Mouse (Mus musculus) stomach, embryonic 15.5 days (tissue): Measurements from ENCODE around the gene Ppfia1. TPM values are rescaled to one million over a fixed set of nuclear protein-coding genes. Genes with fewer than 3 reads are reported as not detected.

Experiments used
- ATAC-seq: fragments of 200-750 bp; cut with Nextera tagmentation; 2 replicates; pipeline ENCODE4 v1.8.0; 2017; ENCODE audit warnings: low read depth, moderate number of reproducible peaks, moderate TSS enrichment; ENCODE audit not compliant: insufficient read depth, low FRiP score
- H3K27ac ChIP-seq: fragments of 300-500 bp; sonication (generic); 2 replicates; pipeline ENCODE4 v1.5.1; 2015; ENCODE audit warnings: mild to moderate bottlenecking, inconsistent platforms
- H3K27me3 ChIP-seq: fragments of 300-500 bp; sonication (generic); replicated peaks from 2 replicates; pipeline ENCODE4 v1.6.1; 2015; ENCODE audit warnings: inconsistent platforms
- H3K36me3 ChIP-seq: fragments of 300-500 bp; sonication (generic); 2 replicates; pipeline ENCODE4 v1.6.1; 2015; ENCODE audit warnings: inconsistent platforms
- H3K4me1 ChIP-seq: fragments of 300-500 bp; sonication (generic); 2 replicates; pipeline ENCODE4 v1.6.1; 2015; ENCODE audit warnings: inconsistent platforms
- H3K4me2 ChIP-seq: fragments of 300-500 bp; sonication (generic); 2 replicates; pipeline ENCODE4 v1.6.1; 2015; ENCODE audit warnings: mild to moderate bottlenecking, inconsistent platforms
- H3K4me3 ChIP-seq: fragments of 300-500 bp; sonication (generic); replicated peaks from 2 replicates; pipeline ENCODE4 v1.5.1; 2015; ENCODE audit warnings: inconsistent platforms
- H3K9ac ChIP-seq: fragments of 300-500 bp; sonication (generic); 2 replicates; pipeline ENCODE4 v1.6.1; 2015; ENCODE audit warnings: inconsistent platforms
- H3K9me3 ChIP-seq: fragments of 300-500 bp; sonication (generic); 2 replicates; pipeline ENCODE4 v1.6.1; 2016; ENCODE audit warnings: inconsistent platforms
- WGBS: fragments of 180-500 bp; shearing (Covaris S2); methylation state at CpG from one replicate; pipeline ENCODE4 v1.1.7; 2015; 5-methylcytosine and 5-hydroxymethylcytosine counted together
- polyA plus RNA-seq: library from polyadenylated mRNA; unstranded; fragments of >200 nt; fragmentation: Nextera tagmentation; extraction: Ambion mirVana; gene quantifications from 2 replicates; pipeline ENCODE4 v1.2.1, GENCODE M21; 2015

The Ppfia1 gene
- polyA plus RNA-seq, 1 experiment from 2014 or later: 35.2 TPM

- Histone ChIP-seq H3K27ac (no peak overlapping the region), H3K27me3 (no peaks in the 10 kb centered on the region), H3K36me3 (0 out of 2 replicates have a peak, but pooled peaks cover 3% of the 10 kb centered on the region), H3K9ac (no peak overlapping the region), H3K9me3 (no peaks in the 10 kb centered on the region), H3K4me2 (no peak overlapping the region), H3K4me3 (no peak overlapping the region), H3K4me1 (no peaks in the 10 kb centered on the region)
- 86% methylated on average over 5 of the region's 5 CpGs for WGBS
- ATAC-seq: no peak
These were observed 12.2 kb downstream of the Ppfia1 start for GRCm38 (mm10) chr7:144541351-144541750.

- Histone ChIP-seq H3K9ac (no peak overlapping the region), H3K36me3 (0 out of 2 replicates have a peak, but pooled peaks cover 3% of the 10 kb centered on the region), H3K27me3 (no peaks in the 10 kb centered on the region), H3K4me1 (no peaks in the 10 kb centered on the region), H3K9me3 (no peaks in the 10 kb centered on the region), H3K4me2 (no peak overlapping the region), H3K27ac (no peak overlapping the region), H3K4me3 (no peak overlapping the region)
- ATAC-seq: peak; percentile 58; the same call in 1 of the 2 replicates
- WGBS: 77% methylated on average over 2 of the region's 2 CpGs
These were observed 14.4 kb downstream of the Ppfia1 start for GRCm38 (mm10) chr7:144539146-144539545.

GRCm38 (mm10) chr7:144538030-144538644 is 15.4 kb downstream of the Ppfia1 start:
- H3K36me3 ChIP-seq: 0 out of 2 replicates have a peak, but pooled peaks cover 3% of the 10 kb centered on the region
- H3K27ac ChIP-seq: no peak overlapping the region
- H3K4me3 ChIP-seq: no peak overlapping the region
- 86% methylated on average over 4 of the region's 4 CpGs for WGBS
- no peak overlapping the region for H3K4me2 ChIP-seq
- H3K27me3 ChIP-seq: no peaks in the 10 kb centered on the region
- no peak overlapping the region for H3K9ac ChIP-seq
- no peak for ATAC-seq
- no peaks in the 10 kb centered on the region for H3K9me3 ChIP-seq
- H3K4me1 ChIP-seq: no peaks in the 10 kb centered on the region

- no peaks in the 10 kb centered on the region for H3K9me3 ChIP-seq
- 84% methylated on average over 3 of the region's 3 CpGs for WGBS
- no peak overlapping the region for H3K4me3 ChIP-seq
- ATAC-seq: no peak
- no peaks in the 10 kb centered on the region for H3K27me3 ChIP-seq
- H3K36me3 ChIP-seq: 0 out of 2 replicates have a peak, but pooled peaks cover 3% of the 10 kb centered on the region
- H3K4me2 ChIP-seq: no peak overlapping the region
- no peak overlapping the region for H3K27ac ChIP-seq
- no peak overlapping the region for H3K9ac ChIP-seq
- 0 out of 2 replicates have a peak, but pooled peaks cover 8% of the 10 kb centered on the region for H3K4me1 ChIP-seq
These were observed 17.2 kb downstream of the Ppfia1 start for GRCm38 (mm10) chr7:144536367-144536766.

GRCm38 (mm10) chr7:144534773-144535172 is 18.8 kb downstream of the Ppfia1 start:
- Histone ChIP-seq H3K9me3 (no peaks in the 10 kb centered on the region), H3K4me3 (no peak overlapping the region), H3K27me3 (no peaks in the 10 kb centered on the region), H3K4me2 (no peak overlapping the region), H3K9ac (no peak overlapping the region), H3K36me3 (no peaks in the 10 kb centered on the region), H3K27ac (no peak overlapping the region), H3K4me1 (0 out of 2 replicates have a peak, but pooled peaks cover 8% of the 10 kb centered on the region)
- no peak for ATAC-seq
- WGBS: 75% methylated on average over 3 of the region's 3 CpGs

- Histone ChIP-seq H3K4me1 (0 out of 2 replicates have a peak, but pooled peaks cover 8% of the 10 kb centered on the region), H3K4me2 (no peak overlapping the region), H3K4me3 (no peak overlapping the region), H3K36me3 (no peaks in the 10 kb centered on the region), H3K27ac (no peak overlapping the region), H3K9ac (no peak overlapping the region), H3K9me3 (no peaks in the 10 kb centered on the region), H3K27me3 (no peaks in the 10 kb centered on the region)
- WGBS: 32% methylated on average over 7 of the region's 7 CpGs
- no peak for ATAC-seq
These were observed 21.7 kb downstream of the Ppfia1 start for GRCm38 (mm10) chr7:144531585-144532378.

- Histone ChIP-seq H3K27ac (no peak overlapping the region), H3K4me1 (0 out of 2 replicates have a peak, but pooled peaks cover 13% of the 10 kb centered on the region), H3K4me2 (no peak overlapping the region), H3K9me3 (no peaks in the 10 kb centered on the region), H3K4me3 (no peak overlapping the region), H3K36me3 (no peaks in the 10 kb centered on the region), H3K9ac (no peak overlapping the region), H3K27me3 (no peaks in the 10 kb centered on the region)
- 83% methylated on average over 3 of the region's 3 CpGs for WGBS
- ATAC-seq: no peak
These were observed 23.7 kb downstream of the Ppfia1 start for GRCm38 (mm10) chr7:144529851-144530250.

GRCm38 (mm10) chr7:144527723-144528221 is 25.8 kb downstream of the Ppfia1 start:
- H3K4me1 ChIP-seq: 0 out of 2 replicates have a peak, but pooled peaks cover 13% of the 10 kb centered on the region
- H3K27me3 ChIP-seq: no peaks in the 10 kb centered on the region
- H3K27ac ChIP-seq: no peak overlapping the region
- H3K9me3 ChIP-seq: no peaks in the 10 kb centered on the region
- H3K4me3 ChIP-seq: no peak overlapping the region
- H3K9ac ChIP-seq: no peak overlapping the region
- 41% methylated on average over 1 of the region's 1 CpGs for WGBS
- no peaks in the 10 kb centered on the region for H3K36me3 ChIP-seq
- no peak overlapping the region for H3K4me2 ChIP-seq
- ATAC-seq: no peak

- H3K36me3 ChIP-seq: no peaks in the 10 kb centered on the region
- no peak overlapping the region for H3K4me2 ChIP-seq
- no peaks in the 10 kb centered on the region for H3K27me3 ChIP-seq
- no peak for ATAC-seq
- H3K9ac ChIP-seq: no peak overlapping the region
- H3K4me1 ChIP-seq: 0 out of 2 replicates have a peak, but pooled peaks cover 6% of the 10 kb centered on the region
- 34% methylated on average over 2 of the region's 2 CpGs for WGBS
- no peak overlapping the region for H3K27ac ChIP-seq
- no peak overlapping the region for H3K4me3 ChIP-seq
- H3K9me3 ChIP-seq: no peaks in the 10 kb centered on the region
These were observed 26.9 kb downstream of the Ppfia1 start for GRCm38 (mm10) chr7:144526649-144527048.

GRCm38 (mm10) chr7:144524427-144525191 is 28.9 kb downstream of the Ppfia1 start:
- Histone ChIP-seq H3K4me1 (0 out of 2 replicates have a peak, but pooled peaks cover 6% of the 10 kb centered on the region), H3K9me3 (no peaks in the 10 kb centered on the region), H3K9ac (no peak overlapping the region), H3K4me3 (no peak overlapping the region), H3K27me3 (no peaks in the 10 kb centered on the region), H3K36me3 (0 out of 2 replicates have a peak, but pooled peaks cover 8% of the 10 kb centered on the region), H3K27ac (no peak overlapping the region), H3K4me2 (no peak overlapping the region)
- ATAC-seq: no peak
- 73% methylated on average over 6 of the region's 6 CpGs for WGBS

GRCm38 (mm10) chr7:144523415-144523814 is 30.1 kb downstream of the Ppfia1 start:
- H3K27me3 ChIP-seq: no peaks in the 10 kb centered on the region
- 67% methylated on average over 3 of the region's 3 CpGs for WGBS
- H3K4me1 ChIP-seq: 0 out of 2 replicates have a peak, but pooled peaks cover 6% of the 10 kb centered on the region
- no peak overlapping the region for H3K4me2 ChIP-seq
- H3K9ac ChIP-seq: no peak overlapping the region
- H3K4me3 ChIP-seq: no peak overlapping the region
- no peaks in the 10 kb centered on the region for H3K9me3 ChIP-seq
- peak; percentile 92; the same call in 1 of the 2 replicates for ATAC-seq
- no peak overlapping the region for H3K27ac ChIP-seq
- peaks cover 20% of the 10 kb centered on the region for H3K36me3 ChIP-seq
